Mouse (Mus musculus) lung, embryonic 14.5 days (tissue): Measurements from ENCODE around the gene Wnt2. TPM values are rescaled to one million over a fixed set of nuclear protein-coding genes. Genes with fewer than 3 reads are reported as not detected.

ENCODE experiments used
- ATAC-seq: fragments of 200-750 bp; cut with Nextera tagmentation; 2 replicates; pipeline ENCODE4 v1.8.0; 2017; ENCODE audit warnings: mild to moderate bottlenecking, moderate TSS enrichment, moderate library complexity; ENCODE audit not compliant: insufficient read depth
- DNase-seq: peaks from one replicate; pipeline ENCODE4 v3.0.0-alpha.2; 2015
- H3K27ac ChIP-seq: fragments of 300-500 bp; sonication (generic); 2 replicates; pipeline ENCODE4 v1.5.1; 2014; ENCODE audit warnings: low read depth, mild to moderate bottlenecking, moderate library complexity
- H3K27me3 ChIP-seq: fragments of 300-500 bp; sonication (generic); 2 replicates; pipeline ENCODE4 v1.6.1; 2014; ENCODE audit warnings: low read length, control low read depth; ENCODE audit not compliant: insufficient read depth
- H3K36me3 ChIP-seq: fragments of 300-500 bp; sonication (generic); 2 replicates; pipeline ENCODE4 v1.6.1; 2014; ENCODE audit warnings: control low read depth; ENCODE audit not compliant: insufficient read depth
- H3K4me1 ChIP-seq: fragments of 300-500 bp; sonication (generic); 2 replicates; pipeline ENCODE4 v1.6.1; 2014; ENCODE audit warnings: antibody characterized with exemption, control low read depth; ENCODE audit not compliant: insufficient read depth
- H3K4me2 ChIP-seq: fragments of 300-500 bp; sonication (generic); 2 replicates; pipeline ENCODE4 v1.6.1; 2014; ENCODE audit warnings: mild to moderate bottlenecking
- H3K4me3 ChIP-seq: fragments of 300-500 bp; sonication (generic); 2 replicates; pipeline ENCODE4 v1.5.1; 2014; ENCODE audit warnings: low read depth, low read length
- H3K9ac ChIP-seq: fragments of 300-500 bp; sonication (generic); 2 replicates; pipeline ENCODE4 v1.6.1; 2014
- H3K9me3 ChIP-seq: fragments of 300-500 bp; sonication (generic); 2 replicates; pipeline ENCODE4 v1.6.1; 2016; ENCODE audit warnings: low read depth, low read length, control low read depth
- CTCF ChIP-seq: IDR thresholded peaks from 2 replicates; pipeline ENCODE4 v1.5.1; 2016; ENCODE audit warnings: antibody characterized with exemption, low read depth
- WGBS: fragments of 180-500 bp; shearing (Covaris S2); extraction: QIAGEN DNeasy Blood & Tissue Kit; methylation state at CpG from one replicate; pipeline ENCODE4 v1.1.7; 2014; 5-methylcytosine and 5-hydroxymethylcytosine counted together
- polyA plus RNA-seq: library from polyadenylated mRNA; unstranded; fragments of >200 nt; fragmentation: Nextera tagmentation; extraction: Ambion mirVana; gene quantifications from 2 replicates; pipeline ENCODE4 v1.2.1, GENCODE M21; 2014

Wnt2 gene
- polyA plus RNA-seq, 1 experiment from 2014 or later, result 89.0 TPM

GRCm38 (mm10) chr6:18043172-18043571 is 12.8 kb upstream of the Wnt2 start:
- no peak overlapping the region for H3K4me2 ChIP-seq
- H3K27me3 ChIP-seq, result no peaks in the 10 kb centered on the region
- H3K4me1 ChIP-seq, result no peaks in the 10 kb centered on the region
- H3K4me3 ChIP-seq, result no peak overlapping the region
- DNase-seq (no peak), ATAC-seq (no peak)
- H3K27ac ChIP-seq, result no peak overlapping the region
- WGBS, result 72% methylated on average over 5 of the region's 5 CpGs
- H3K9ac ChIP-seq, result no peak overlapping the region
- TF ChIP-seq CTCF, result no peak
- H3K36me3 ChIP-seq, result no peaks in the 10 kb centered on the region
- no peaks in the 10 kb centered on the region for H3K9me3 ChIP-seq

GRCm38 (mm10) chr6:18032271-18032670 is 1.9 kb upstream of the Wnt2 start:
- Histone ChIP-seq H3K27ac (peak overlapping the region; percentile 93), H3K4me2 (peak overlapping the region; percentile 80), H3K4me1 (0 out of 2 replicates have a peak, but pooled peaks cover 7% of the 10 kb centered on the region), H3K27me3 (peaks cover 27% of the 10 kb centered on the region), H3K4me3 (peak overlapping the region; percentile 54), H3K36me3 (no peaks in the 10 kb centered on the region), H3K9ac (peak overlapping the region; percentile 69; the same call in 1 of the 2 replicates), H3K9me3 (no peaks in the 10 kb centered on the region)
- ATAC-seq (no peak), DNase-seq (no peak)
- TF ChIP-seq CTCF, result no peak
- 27% methylated on average over 6 of the region's 6 CpGs for WGBS

GRCm38 (mm10) chr6:18031509-18032010 is 1.2 kb upstream of the Wnt2 start:
- 0 out of 2 replicates have a peak, but pooled peaks cover 7% of the 10 kb centered on the region for H3K4me1 ChIP-seq
- H3K27ac ChIP-seq, result peak overlapping the region; percentile 93
- 0% methylated on average over 29 of the region's 29 CpGs for WGBS
- peak overlapping the region; percentile 54 for H3K4me3 ChIP-seq
- H3K4me2 ChIP-seq, result peak overlapping the region; percentile 80
- peak; percentile 95 for DNase-seq
- H3K9me3 ChIP-seq, result no peaks in the 10 kb centered on the region
- TF ChIP-seq CTCF, result no peak
- ATAC-seq, result peak; percentile 93
- H3K36me3 ChIP-seq, result no peaks in the 10 kb centered on the region
- H3K9ac ChIP-seq, result peak overlapping the region; percentile 69; the same call in 1 of the 2 replicates
- H3K27me3 ChIP-seq, result peaks cover 27% of the 10 kb centered on the region

GRCm38 (mm10) chr6:18030868-18031508 is 603 bp upstream of the Wnt2 start:
- TF ChIP-seq CTCF, result no peak
- Histone ChIP-seq H3K4me1 (0 out of 2 replicates have a peak, but pooled peaks cover 7% of the 10 kb centered on the region), H3K27me3 (peaks cover 27% of the 10 kb centered on the region), H3K4me3 (peak overlapping the region; percentile 54), H3K36me3 (no peaks in the 10 kb centered on the region), H3K4me2 (peak overlapping the region; percentile 80), H3K9ac (peak overlapping the region; percentile 69), H3K9me3 (no peaks in the 10 kb centered on the region), H3K27ac (peak overlapping the region; percentile 93)
- DNase-seq (peak; percentile 31), ATAC-seq (no peak; the same call in 1 of the 2 replicates)
- 10% methylated on average over 12 of the region's 12 CpGs for WGBS

GRCm38 (mm10) chr6:18024133-18024794 is 6.1 kb downstream of the Wnt2 start:
- H3K9ac ChIP-seq, result no peak overlapping the region
- no peaks in the 10 kb centered on the region for H3K27me3 ChIP-seq
- no peak overlapping the region for H3K4me2 ChIP-seq
- H3K4me3 ChIP-seq, result no peak overlapping the region
- 0 out of 2 replicates have a peak, but pooled peaks cover 3% of the 10 kb centered on the region for H3K36me3 ChIP-seq
- no peaks in the 10 kb centered on the region for H3K9me3 ChIP-seq
- 74% methylated on average over 8 of the region's 8 CpGs for WGBS
- H3K27ac ChIP-seq, result no peak overlapping the region
- DNase-seq (no peak), ATAC-seq (no peak)
- no peaks in the 10 kb centered on the region for H3K4me1 ChIP-seq
- no peak for TF ChIP-seq CTCF

GRCm38 (mm10) chr6:18013346-18013745 is 17.0 kb downstream of the Wnt2 start:
- H3K9ac ChIP-seq, result no peak overlapping the region
- 70% methylated on average over 7 of the region's 7 CpGs for WGBS
- no peak for TF ChIP-seq CTCF

GRCm38 (mm10) chr6:18007356-18007755 is 23.0 kb downstream of the Wnt2 start:
- H3K9ac ChIP-seq, result no peak overlapping the region
- ATAC-seq (peak; percentile 74; the same call in 1 of the 2 replicates), DNase-seq (peak; percentile 66)
- no peaks in the 10 kb centered on the region for H3K9me3 ChIP-seq
- peaks cover 13% of the 10 kb centered on the region; the same call in 1 of the 2 replicates for H3K36me3 ChIP-seq
- H3K4me1 ChIP-seq, result no peaks in the 10 kb centered on the region
- no peak overlapping the region for H3K4me3 ChIP-seq
- H3K27ac ChIP-seq, result no peak overlapping the region
- H3K4me2 ChIP-seq, result no peak overlapping the region
- no peaks in the 10 kb centered on the region for H3K27me3 ChIP-seq
- whole genome bisulfite sequencing, result 37% methylated on average over 3 of the region's 3 CpGs
- TF ChIP-seq CTCF, result no peak

More at GRCm38 (mm10) chr6:18013346-18013745, 17.0 kb downstream of the Wnt2 start:
- H3K4me2 ChIP-seq, result no peak overlapping the region
- no peak overlapping the region for H3K27ac ChIP-seq
- H3K4me3 ChIP-seq, result no peak overlapping the region
- no peaks in the 10 kb centered on the region for H3K9me3 ChIP-seq
- DNase-seq, result no peak
- no peaks in the 10 kb centered on the region for H3K27me3 ChIP-seq
- H3K4me1 ChIP-seq, result no peaks in the 10 kb centered on the region
- ATAC-seq, result no peak
- H3K36me3 ChIP-seq, result peaks cover 4% of the 10 kb centered on the region; the same call in 1 of the 2 replicates
